Mouse (Mus musculus) liver, adult 2 months (tissue): ENCODE results near the gene Pigk. TPM values are rescaled to one million over a fixed set of nuclear protein-coding genes. Genes with fewer than 3 reads are reported as not detected.

Experiments used
- DNase-seq: peaks from one replicate; pipeline ENCODE4 v3.0.0-alpha.2; 2011; ENCODE audit warnings: low read depth, low spot score; ENCODE audit errors: extremely low read depth
- H3K27ac ChIP-seq: fragments of 200-500 bp; replicated peaks from 2 replicates; pipeline ENCODE4 v1.5.1; 2012; ENCODE audit warnings: low read depth, mild to moderate bottlenecking, control low read depth, inconsistent platforms, low read length; ENCODE audit not compliant: insufficient read depth
- H3K27me3 ChIP-seq: fragments of 200-500 bp; 2 replicates; pipeline ENCODE4 v1.6.1; 2012; ENCODE audit warnings: mild to moderate bottlenecking, moderate library complexity, low read length, inconsistent platforms; ENCODE audit not compliant: control insufficient read depth, insufficient read depth
- H3K36me3 ChIP-seq: fragments of 200-500 bp; 2 replicates; pipeline ENCODE4 v1.6.1; 2012; ENCODE audit warnings: low read length, inconsistent platforms; ENCODE audit not compliant: control insufficient read depth, insufficient read depth
- H3K4me1 ChIP-seq: fragments of 200-500 bp; 2 replicates; pipeline ENCODE4 v1.6.1; 2011; ENCODE audit warnings: low read length; ENCODE audit not compliant: control insufficient read depth, insufficient read depth
- H3K4me3 ChIP-seq: fragments of 200-500 bp; 2 replicates; pipeline ENCODE4 v1.5.1; 2011; ENCODE audit warnings: low read depth, mild to moderate bottlenecking, control low read depth, low read length, moderate library complexity; ENCODE audit not compliant: insufficient read depth
- H3K79me2 ChIP-seq: fragments of 200-500 bp; 2 replicates; pipeline ENCODE4 v1.6.1; 2012; ENCODE audit warnings: inconsistent platforms, mild to moderate bottlenecking, low read length, moderate library complexity; ENCODE audit not compliant: control insufficient read depth, insufficient read depth
- H3K9ac ChIP-seq: fragments of 200-500 bp; 2 replicates; pipeline ENCODE4 v1.6.1; 2012; ENCODE audit warnings: low read depth, mild to moderate bottlenecking, control low read depth, inconsistent platforms, low read length
- CTCF ChIP-seq: fragments of 200-500 bp; IDR thresholded peaks from 2 replicates; pipeline ENCODE4 v1.5.1; 2011; ENCODE audit warnings: low read depth, low read length, control low read depth
- POLR2A ChIP-seq: fragments of 200-500 bp; IDR thresholded peaks from 2 replicates; pipeline ENCODE4 v1.6.1; 2011; ENCODE audit warnings: low read length, control low read depth; ENCODE audit not compliant: insufficient read depth; ENCODE audit errors: extremely low read depth
- WGBS: fragments of 180-500 bp; shearing (Covaris S2); methylation state at CpG from one replicate; pipeline ENCODE4 v1.1.7; 2018; 5-methylcytosine and 5-hydroxymethylcytosine counted together
- polyA plus RNA-seq: library from polyadenylated mRNA; depleted of rRNA; stranded (reverse); fragments of >200 nt; gene quantifications from 2 replicates; pipeline ENCODE4 v1.2.3, GENCODE M21; 2012
- total RNA-seq: library from RNA; depleted of rRNA; stranded (reverse); fragments of >200 nt; gene quantifications from 2 replicates; pipeline ENCODE4 v1.2.3, GENCODE M21; 2014

The Pigk gene
- total and polyA plus RNA-seq, 2 experiments = 14.1 to 27.1 TPM

DNA sequence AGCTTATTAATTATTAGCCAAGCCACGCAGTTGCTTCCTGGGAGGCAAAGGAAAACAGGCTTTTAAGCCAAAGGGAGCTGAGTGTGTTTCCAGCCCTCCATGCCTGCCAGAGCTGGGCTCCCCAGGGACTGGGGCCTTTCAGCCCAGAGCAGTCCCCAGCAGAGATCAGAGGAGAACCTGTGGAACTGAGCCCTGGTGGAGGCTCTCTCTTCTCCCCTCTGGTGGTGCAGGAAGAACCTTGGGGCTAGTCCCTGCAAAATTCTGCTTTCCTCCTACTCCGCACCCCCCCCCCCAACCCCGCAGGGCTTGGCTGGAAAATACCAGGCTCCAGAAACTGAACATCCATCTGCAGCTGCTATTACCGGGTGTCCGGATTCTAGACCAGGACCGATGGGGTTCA is 266.5 kb downstream of the Pigk start:
- Histone ChIP-seq H3K9ac (no peak overlapping the region), H3K4me3 (no peak overlapping the region), H3K27me3 (peaks cover 7% of the 10 kb centered on the region), H3K79me2 (no peaks in the 10 kb centered on the region), H3K27ac (no peak overlapping the region), H3K4me1 (no peaks in the 10 kb centered on the region), H3K36me3 (no peaks in the 10 kb centered on the region)
- WGBS = 17% methylated on average over 6 of the region's 6 CpGs
- DNase-seq = no peak
- no peak for TF ChIP-seq POLR2A
- no peak for TF ChIP-seq CTCF

DNA sequence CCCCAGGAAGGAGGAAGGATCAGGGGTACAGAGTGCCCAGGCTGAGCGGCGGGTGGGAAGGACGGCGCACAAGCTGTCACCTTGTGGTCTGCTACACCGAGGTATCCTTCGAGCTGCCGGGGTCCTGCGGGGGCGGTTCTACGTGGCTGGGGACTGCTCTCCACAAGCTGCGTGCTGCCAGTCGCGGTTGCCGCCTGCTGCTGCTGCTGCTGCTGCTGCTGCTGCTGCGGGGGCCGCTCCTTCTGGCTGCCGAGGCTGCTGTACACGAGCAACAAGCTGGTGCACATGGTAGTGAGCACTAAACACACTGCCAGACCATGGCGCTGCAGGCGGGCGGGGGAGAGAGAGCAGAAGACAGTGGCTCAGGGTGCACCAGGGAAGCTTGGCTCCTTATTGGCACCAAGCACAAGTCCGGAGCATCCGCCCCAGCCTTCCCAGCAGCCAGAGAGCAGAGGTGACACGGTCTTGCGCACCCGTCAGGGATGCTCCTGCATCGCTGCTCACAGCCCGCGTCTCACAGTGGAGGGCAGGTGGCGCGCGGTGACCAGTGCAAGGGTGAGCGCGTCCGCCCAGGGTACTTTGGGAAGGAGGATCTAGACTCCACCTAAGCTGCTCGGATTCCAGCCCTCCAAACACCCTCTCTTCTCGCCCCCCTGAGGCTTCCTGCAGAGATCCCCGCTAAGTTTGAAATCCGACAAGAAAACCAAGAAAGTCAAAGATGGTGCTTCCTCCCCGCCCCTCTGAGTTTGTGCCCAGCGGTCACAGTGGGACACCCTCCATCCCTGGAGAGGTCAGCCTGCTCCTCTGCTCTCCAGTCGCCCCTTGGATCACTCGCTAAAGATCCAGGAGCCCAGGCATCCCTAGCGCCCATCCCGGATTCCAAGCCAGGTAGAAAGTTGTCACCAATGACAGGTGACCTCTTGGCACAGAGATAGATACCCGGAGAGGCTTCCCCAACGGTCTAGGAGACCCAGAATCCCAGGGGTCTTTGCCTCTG is 267.4 kb downstream of the Pigk start:
- Histone ChIP-seq H3K27ac (no peak overlapping the region), H3K27me3 (peaks cover 7% of the 10 kb centered on the region), H3K4me1 (no peaks in the 10 kb centered on the region), H3K79me2 (no peaks in the 10 kb centered on the region), H3K36me3 (no peaks in the 10 kb centered on the region), H3K4me3 (no peak overlapping the region), H3K9ac (no peak overlapping the region)
- DNase-seq = no peak
- TF ChIP-seq CTCF = no peak
- no peak for TF ChIP-seq POLR2A
- 2% methylated on average over 47 of the region's 47 CpGs for WGBS

DNA sequence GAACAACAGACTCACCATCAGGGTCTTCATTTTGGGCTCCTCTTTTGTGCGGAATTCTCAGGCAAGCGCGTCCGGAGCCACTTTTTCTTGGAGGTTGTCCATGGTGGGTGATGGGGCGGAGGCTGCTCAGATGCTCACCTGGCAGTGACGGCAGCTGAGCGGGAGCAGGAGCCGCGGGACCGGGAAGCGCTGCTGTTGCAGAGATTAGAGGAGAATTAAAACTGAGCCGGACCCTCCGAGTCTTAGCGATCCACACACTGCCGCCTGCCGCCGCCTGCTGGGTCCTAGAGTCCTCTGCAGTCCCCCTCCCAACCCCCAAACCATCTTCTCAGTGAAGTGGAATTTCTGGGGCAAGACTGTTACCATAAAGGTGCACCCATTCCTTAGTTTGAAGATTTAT is 268.1 kb downstream of the Pigk start, which contains the start of gene St6galnac5:
St6galnac5 (minus strand) TSS at position 259 of the 400 bp plus-strand sequence.
- WGBS = 5% methylated on average over 17 of the region's 17 CpGs
- H3K36me3 ChIP-seq = no peaks in the 10 kb centered on the region
- H3K4me3 ChIP-seq = no peak within 1 kb of the TSS
- H3K4me1 ChIP-seq = no peaks in the 10 kb centered on the region
- no peaks in the 10 kb centered on the region for H3K79me2 ChIP-seq
- DNase-seq = no peak
- TF ChIP-seq POLR2A = no peak
- TF ChIP-seq CTCF = no peak
- H3K27me3 ChIP-seq = peaks cover 7% of the 10 kb centered on the region
- H3K27ac ChIP-seq = no peak within 1 kb of the TSS
- H3K9ac ChIP-seq = no peak within 1 kb of the TSS

DNA sequence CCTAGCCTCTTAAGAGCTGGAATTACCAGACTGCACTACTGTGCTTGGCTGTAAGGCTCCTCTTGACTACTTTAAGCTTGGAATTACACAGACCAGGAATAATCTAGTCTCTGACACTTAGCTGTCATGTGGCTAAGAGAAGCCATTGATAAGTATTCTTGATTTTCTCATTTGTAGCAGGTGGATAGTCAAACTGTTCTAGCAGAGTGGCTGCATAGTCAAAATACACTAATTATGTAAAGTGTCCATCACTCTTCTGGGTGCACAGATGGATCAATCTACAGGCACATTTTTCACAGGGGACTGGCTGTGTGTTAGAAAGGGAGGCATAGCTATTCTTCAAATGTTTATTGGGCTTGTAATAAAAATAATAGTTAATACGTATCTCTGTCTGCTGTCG is 276.9 kb downstream of the Pigk start:
- no peak overlapping the region for H3K27ac ChIP-seq
- DNase-seq = no peak
- no peak overlapping the region for H3K9ac ChIP-seq
- H3K79me2 ChIP-seq = no peaks in the 10 kb centered on the region
- no peaks in the 10 kb centered on the region for H3K36me3 ChIP-seq
- no peak overlapping the region for H3K4me3 ChIP-seq
- WGBS = 92% methylated on average over 2 of the region's 2 CpGs
- H3K4me1 ChIP-seq = no peaks in the 10 kb centered on the region
- H3K27me3 ChIP-seq = no peaks in the 10 kb centered on the region
- TF ChIP-seq CTCF = no peak
- TF ChIP-seq POLR2A = no peak

DNA sequence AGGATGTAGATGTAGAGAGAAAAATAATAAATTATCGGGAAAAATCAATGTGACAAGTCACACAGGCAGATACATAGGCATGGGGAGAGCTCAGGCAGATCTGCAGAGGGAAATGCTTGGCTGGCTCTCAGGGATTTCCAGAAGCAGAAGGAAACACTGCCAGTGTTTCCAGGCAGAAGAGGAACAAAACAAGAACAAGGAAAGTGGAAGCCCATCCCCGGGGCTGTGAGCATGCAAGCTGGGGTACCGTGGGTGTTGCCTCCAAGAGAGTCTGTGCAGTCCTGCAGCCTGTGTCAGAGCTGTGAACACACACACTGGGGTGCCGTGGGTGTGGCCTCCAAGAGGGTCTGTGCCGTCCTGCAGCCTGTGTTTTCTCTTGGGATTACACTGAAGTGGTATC is 279.7 kb downstream of the Pigk start:
- H3K79me2 ChIP-seq = no peaks in the 10 kb centered on the region
- H3K27ac ChIP-seq = no peak overlapping the region
- DNase-seq = no peak
- 45% methylated on average over 5 of the region's 5 CpGs for WGBS
- TF ChIP-seq CTCF = no peak
- TF ChIP-seq POLR2A = no peak
- no peak overlapping the region for H3K4me3 ChIP-seq
- H3K36me3 ChIP-seq = no peaks in the 10 kb centered on the region
- no peaks in the 10 kb centered on the region for H3K4me1 ChIP-seq
- no peaks in the 10 kb centered on the region for H3K27me3 ChIP-seq
- H3K9ac ChIP-seq = no peak overlapping the region

DNA sequence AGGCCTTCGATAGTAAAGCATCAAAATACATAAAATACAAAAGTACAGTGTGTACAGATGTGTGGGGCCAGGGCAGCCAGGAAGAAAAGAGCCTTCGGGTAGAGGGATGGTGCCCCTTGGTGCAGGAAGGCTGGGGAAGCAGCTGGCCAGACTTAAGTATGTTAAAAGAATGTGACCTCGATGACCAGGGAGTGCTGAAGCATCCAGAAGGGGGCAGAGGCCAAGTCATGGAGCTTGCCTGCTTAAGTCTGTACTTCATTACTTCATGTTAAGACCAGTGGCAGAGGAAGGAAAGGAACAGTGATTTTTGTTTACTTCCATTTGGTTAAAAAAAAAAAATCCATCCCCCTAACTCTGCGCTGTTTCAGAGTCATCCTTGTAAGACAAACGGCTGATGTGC is 284.2 kb downstream of the Pigk start:
- no peaks in the 10 kb centered on the region for H3K4me1 ChIP-seq
- no peak overlapping the region for H3K27ac ChIP-seq
- no peaks in the 10 kb centered on the region for H3K27me3 ChIP-seq
- WGBS = 62% methylated on average over 5 of the region's 5 CpGs
- no peak for TF ChIP-seq CTCF
- no peak for TF ChIP-seq POLR2A
- no peaks in the 10 kb centered on the region for H3K79me2 ChIP-seq
- no peak for DNase-seq
- no peaks in the 10 kb centered on the region for H3K36me3 ChIP-seq
- no peak overlapping the region for H3K9ac ChIP-seq
- H3K4me3 ChIP-seq = no peak overlapping the region
